Mouse (Mus musculus) granulocyte monocyte progenitor cell, adult 5-6 weeks (primary cell): ENCODE data around the gene Gpc4. TPM values are rescaled to one million over a fixed set of nuclear protein-coding genes. Genes with fewer than 3 reads are reported as not detected.

Experiments
- ATAC-seq: replicated peaks from 2 replicates; pipeline ENCODE4 v1.8.0; 2016; ENCODE audit warnings: mild to moderate bottlenecking, moderate TSS enrichment, inconsistent platforms; ENCODE audit not compliant: poor library complexity, severe bottlenecking
- total RNA-seq, 2 experiments: library from RNA; stranded (forward) in 1 of 2; stranded (reverse) in 1 of 2; fragments of 200-712, 200-1000 nt in 1 of 2; fragments of >200 nt in 1 of 2; fragmentation: Nextera tagmentation in 1 of 2; gene quantifications; 2 replicates each; pipeline ENCODE4 v1.2.3; 2014 to 2017

Gpc4 gene
- total RNA-seq, 2 experiments from 2014 or later: not detected

DNA sequence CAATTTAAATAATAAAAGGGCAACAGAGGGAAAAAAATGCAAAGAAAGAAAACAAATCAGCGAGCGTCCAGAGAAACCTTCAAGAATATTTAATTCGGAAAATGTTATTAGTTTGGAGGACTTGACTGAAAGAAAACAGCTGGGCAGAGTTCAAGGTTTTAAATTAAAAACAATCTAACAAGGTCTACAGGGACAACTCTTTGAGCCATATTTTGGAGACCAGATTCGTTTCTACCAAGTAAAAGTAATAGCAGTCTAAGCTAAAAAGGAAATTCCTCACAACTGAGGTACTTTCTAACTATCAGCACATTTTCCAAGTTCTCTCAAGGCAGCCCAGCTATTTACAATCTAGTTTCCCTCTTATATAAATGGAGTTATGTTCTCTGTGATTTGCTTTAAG is 114.1 kb downstream of the Gpc4 start:
- ATAC-seq: no peak

DNA sequence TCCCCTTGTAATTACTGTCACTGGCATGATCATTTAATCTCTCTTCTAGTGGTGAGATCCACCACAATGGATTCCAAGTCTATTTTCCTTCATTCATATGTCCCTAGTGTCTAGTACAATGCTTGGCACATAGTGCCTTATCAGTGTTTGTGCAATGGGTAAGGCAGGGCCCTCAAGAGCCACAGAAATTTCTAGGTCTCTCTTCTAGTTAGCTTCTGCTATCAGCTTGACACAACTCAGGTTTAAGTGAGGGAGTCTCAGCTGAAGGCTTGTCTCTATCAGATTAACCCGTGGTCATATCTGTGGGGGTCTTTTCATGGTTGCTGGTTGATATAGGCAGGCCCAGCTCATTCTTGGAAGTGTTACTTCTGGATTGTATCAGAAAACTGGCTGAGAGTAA is 125.2 kb downstream of the Gpc4 start:
- no peak for ATAC-seq

DNA sequence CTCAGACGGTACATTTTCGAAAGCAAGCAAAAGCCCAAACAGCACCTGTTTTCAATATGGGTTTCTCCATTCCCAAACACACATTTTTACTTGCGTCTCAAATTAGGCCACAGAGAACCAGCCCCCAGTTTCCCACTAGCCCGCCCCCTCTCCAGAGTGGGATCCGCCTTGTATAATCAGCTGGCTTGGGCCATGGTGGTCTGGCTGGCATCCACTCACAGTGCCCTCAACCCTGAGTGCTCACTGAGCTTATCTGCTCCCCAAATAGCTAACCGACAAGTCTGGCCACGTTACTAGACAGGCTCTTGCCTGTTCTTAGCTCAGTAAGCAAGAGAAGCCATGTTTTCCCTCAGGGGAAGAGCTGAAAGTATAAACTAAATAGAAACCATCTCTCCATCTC is 134.9 kb downstream of the Gpc4 start:
- no peak for ATAC-seq

DNA sequence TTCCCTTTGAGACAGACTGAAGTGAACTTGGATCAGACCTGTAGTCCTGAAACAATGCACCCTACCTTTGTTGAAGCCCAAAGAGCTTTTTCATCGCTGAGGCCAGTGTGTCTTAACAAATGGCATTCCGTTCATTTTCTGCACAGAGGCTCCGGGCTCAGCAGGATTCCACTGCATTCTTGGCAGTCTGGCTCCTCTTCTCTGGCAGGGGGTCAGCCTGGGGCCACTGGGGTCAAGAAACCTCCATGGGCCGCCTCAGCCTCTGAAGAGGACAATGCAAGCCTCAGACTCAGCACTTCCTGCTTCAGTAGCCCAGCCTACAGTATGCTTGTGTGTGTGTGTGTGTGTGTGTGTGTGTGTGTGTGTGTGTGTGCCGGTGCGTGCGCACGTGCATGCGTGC is 147.4 kb downstream of the Gpc4 start:
- ATAC-seq: no peak

Other genes starting within 250 kb of the Gpc4 start
- not detected in 2 replicates for gene 1700080O16Rik, start 192.5 kb downstream of the Gpc4 start, total RNA-seq (2014; fragmentation: Nextera tagmentation)
- gene 1700080O16Rik, start 192.5 kb downstream of the Gpc4 start, total RNA-seq (2017): not detected in 2 replicates